Mouse (Mus musculus) ES-E14 (cell line): ENCODE measurements around the gene Fosb.

ENCODE experiments used
- CHD2 ChIP-seq: IDR thresholded peaks from 2 replicates; pipeline ENCODE4 v1.6.1; 2014; ENCODE audit warnings: mild to moderate bottlenecking, low read depth, low read length, inconsistent platforms
- ZC3H11A ChIP-seq: IDR thresholded peaks from 2 replicates; pipeline ENCODE4 v1.6.1; 2012; ENCODE audit warnings: low read depth, mild to moderate bottlenecking, inconsistent platforms, low read length, borderline replicate concordance
- ZNF384 ChIP-seq: IDR thresholded peaks from 2 replicates; pipeline ENCODE4 v1.6.1; 2012; ENCODE audit warnings: low read depth, low read length, inconsistent platforms

DNA sequence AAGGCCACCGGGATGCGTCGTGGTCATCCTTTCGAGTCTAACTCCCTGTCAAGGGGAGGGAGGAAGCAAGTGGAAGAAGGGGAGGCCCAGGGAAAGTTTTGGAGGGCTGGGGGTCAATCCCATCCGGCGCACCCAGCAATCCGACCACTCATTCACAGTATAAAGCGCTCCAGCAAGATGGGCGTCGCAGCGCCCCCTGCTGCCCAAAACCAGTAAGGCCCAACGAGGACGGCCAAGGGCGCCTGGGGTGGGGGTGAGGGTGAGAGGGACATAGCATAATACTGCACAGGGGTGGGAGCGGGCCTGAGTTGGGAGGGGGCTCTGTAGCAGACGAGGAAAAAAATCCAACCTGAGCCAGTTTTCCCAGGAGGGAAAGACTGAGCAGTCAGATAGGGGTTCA, 6.1 kb downstream of the Fosb start:
- no peak for TF ChIP-seq ZNF384
- no peak for TF ChIP-seq CHD2
- no peak for TF ChIP-seq ZC3H11A
